Mouse (Mus musculus) intestine, embryonic 16.5 days (tissue): ENCODE measurements around the gene Pak7. TPM values are rescaled to one million over a fixed set of nuclear protein-coding genes. Genes with fewer than 3 reads are reported as not detected.
"Not testable (repeated sequence)": the region's sequence is repeated elsewhere in the genome, so short reads cannot be mapped to it uniquely, and the experiment has no call there.

Experiments
- ATAC-seq: fragments of 200-750 bp; cut with Nextera tagmentation; 2 replicates; pipeline ENCODE4 v1.8.0; 2017; ENCODE audit warnings: moderate TSS enrichment, moderate library complexity
- H3K27ac ChIP-seq: fragments of 300-500 bp; sonication (generic); 2 replicates; pipeline ENCODE4 v1.5.1; 2014; ENCODE audit warnings: mild to moderate bottlenecking, low read length
- H3K27me3 ChIP-seq: fragments of 300-500 bp; sonication (generic); replicated peaks from 2 replicates; pipeline ENCODE4 v1.6.1; 2014; ENCODE audit warnings: low read length, control low read depth, mixed read lengths; ENCODE audit not compliant: control insufficient read depth, insufficient read depth
- H3K36me3 ChIP-seq: fragments of 300-500 bp; sonication (generic); 2 replicates; pipeline ENCODE4 v1.6.1; 2014; ENCODE audit warnings: low read length, control low read depth; ENCODE audit not compliant: control insufficient read depth, insufficient read depth
- H3K4me1 ChIP-seq: fragments of 300-500 bp; sonication (generic); 2 replicates; pipeline ENCODE4 v1.6.1; 2014; ENCODE audit warnings: low read length, control low read depth, mixed read lengths; ENCODE audit not compliant: control insufficient read depth, insufficient read depth
- H3K4me2 ChIP-seq: fragments of 300-500 bp; sonication (generic); 2 replicates; pipeline ENCODE4 v1.6.1; 2014; ENCODE audit warnings: low read depth, low read length, control low read depth
- H3K4me3 ChIP-seq: fragments of 300-500 bp; sonication (generic); 2 replicates; pipeline ENCODE4 v1.5.1; 2014; ENCODE audit warnings: mild to moderate bottlenecking, low read length
- H3K9ac ChIP-seq: fragments of 300-500 bp; sonication (generic); 2 replicates; pipeline ENCODE4 v1.6.1; 2014; ENCODE audit warnings: low read depth, low read length
- H3K9me3 ChIP-seq: fragments of 300-500 bp; sonication (generic); 2 replicates; pipeline ENCODE4 v1.6.1; 2016; ENCODE audit warnings: low read length, control low read depth; ENCODE audit not compliant: control insufficient read depth
- WGBS: fragments of 180-500 bp; shearing (Covaris S2); extraction: QIAGEN DNeasy Blood & Tissue Kit; methylation state at CpG from one replicate; pipeline ENCODE4 v1.1.7; 2014; 5-methylcytosine and 5-hydroxymethylcytosine counted together
- polyA plus RNA-seq: library from polyadenylated mRNA; unstranded; fragments of >200 nt; fragmentation: Nextera tagmentation; extraction: Ambion mirVana; gene quantifications from 2 replicates; pipeline ENCODE4 v1.2.1, GENCODE M21; 2015

Gene Pak7
- polyA plus RNA-seq, 1 experiment from 2014 or later: 0.44 TPM

GRCm38 (mm10) chr2:136349671-136350275 lies 38.0 kb downstream of the Pak7 start:
- 57% methylated on average over 8 of the region's 8 CpGs for WGBS
- Histone ChIP-seq H3K9me3 (no peaks in the 10 kb centered on the region), H3K4me1 (no peaks in the 10 kb centered on the region), H3K9ac (no peak overlapping the region), H3K36me3 (no peaks in the 10 kb centered on the region), H3K27me3 (no peaks in the 10 kb centered on the region), H3K27ac (no peak overlapping the region), H3K4me2 (no peak overlapping the region), H3K4me3 (no peak overlapping the region)
- ATAC-seq: no peak

GRCm38 (mm10) chr2:136344240-136344780 lies 43.5 kb downstream of the Pak7 start:
- not testable (repeated sequence) for H3K36me3 ChIP-seq, H3K9me3 ChIP-seq, H3K9ac ChIP-seq, H3K4me2 ChIP-seq, H3K4me1 ChIP-seq, H3K4me3 ChIP-seq, ATAC-seq, H3K27ac ChIP-seq, H3K27me3 ChIP-seq
- WGBS: 84% methylated on average over 4 of the region's 4 CpGs

GRCm38 (mm10) chr2:136329974-136330373 lies 57.8 kb downstream of the Pak7 start:
- no peaks in the 10 kb centered on the region for H3K9me3 ChIP-seq
- ATAC-seq: no peak
- 85% methylated on average over 1 of the region's 1 CpGs for WGBS
- H3K4me2 ChIP-seq: no peak overlapping the region
- H3K36me3 ChIP-seq: no peaks in the 10 kb centered on the region
- no peak overlapping the region for H3K4me3 ChIP-seq
- H3K27ac ChIP-seq: no peak overlapping the region
- no peaks in the 10 kb centered on the region for H3K27me3 ChIP-seq
- H3K4me1 ChIP-seq: no peaks in the 10 kb centered on the region
- H3K9ac ChIP-seq: no peak overlapping the region

GRCm38 (mm10) chr2:136325646-136326045 lies 62.1 kb downstream of the Pak7 start:
- no peak for ATAC-seq
- Histone ChIP-seq H3K27me3 (no peaks in the 10 kb centered on the region), H3K4me2 (no peak overlapping the region), H3K9ac (no peak overlapping the region), H3K4me1 (no peaks in the 10 kb centered on the region), H3K36me3 (no peaks in the 10 kb centered on the region), H3K4me3 (no peak overlapping the region), H3K27ac (no peak overlapping the region), H3K9me3 (no peaks in the 10 kb centered on the region)
- WGBS: 77% methylated on average over 4 of the region's 4 CpGs

GRCm38 (mm10) chr2:136309313-136309712 lies 78.5 kb downstream of the Pak7 start:
- Histone ChIP-seq H3K9ac (no peak overlapping the region), H3K4me1 (no peaks in the 10 kb centered on the region), H3K36me3 (no peaks in the 10 kb centered on the region), H3K27ac (no peak overlapping the region), H3K27me3 (no peaks in the 10 kb centered on the region), H3K9me3 (no peaks in the 10 kb centered on the region), H3K4me2 (no peak overlapping the region), H3K4me3 (no peak overlapping the region)
- no peak for ATAC-seq
- WGBS: 74% methylated on average over 3 of the region's 3 CpGs

GRCm38 (mm10) chr2:136308743-136309142 lies 79.0 kb downstream of the Pak7 start:
- no peak for ATAC-seq
- Histone ChIP-seq H3K4me2 (no peak overlapping the region), H3K9ac (no peak overlapping the region), H3K27ac (no peak overlapping the region), H3K4me1 (no peaks in the 10 kb centered on the region), H3K36me3 (no peaks in the 10 kb centered on the region), H3K9me3 (no peaks in the 10 kb centered on the region), H3K27me3 (no peaks in the 10 kb centered on the region), H3K4me3 (no peak overlapping the region)
- 78% methylated on average over 4 of the region's 4 CpGs for WGBS

- H3K4me3 ChIP-seq: no peak overlapping the region
- WGBS: 75% methylated on average over 2 of the region's 2 CpGs
These were observed 85.6 kb downstream of the Pak7 start for GRCm38 (mm10) chr2:136302201-136302600.

GRCm38 (mm10) chr2:136301406-136301805 lies 86.4 kb downstream of the Pak7 start:
- no peak overlapping the region for H3K27ac ChIP-seq
- no peak overlapping the region for H3K4me2 ChIP-seq
- no peak for ATAC-seq
- no peaks in the 10 kb centered on the region for H3K4me1 ChIP-seq
- H3K4me3 ChIP-seq: no peak overlapping the region
- H3K9ac ChIP-seq: no peak overlapping the region
- H3K9me3 ChIP-seq: no peaks in the 10 kb centered on the region
- H3K36me3 ChIP-seq: no peaks in the 10 kb centered on the region
- H3K27me3 ChIP-seq: no peaks in the 10 kb centered on the region

More at GRCm38 (mm10) chr2:136302201-136302600, 85.6 kb downstream of the Pak7 start:
- Histone ChIP-seq H3K27me3 (no peaks in the 10 kb centered on the region), H3K36me3 (no peaks in the 10 kb centered on the region), H3K27ac (no peak overlapping the region), H3K9me3 (no peaks in the 10 kb centered on the region), H3K4me1 (no peaks in the 10 kb centered on the region), H3K4me2 (no peak overlapping the region), H3K9ac (no peak overlapping the region)
- no peak for ATAC-seq

- H3K27ac ChIP-seq: no peak overlapping the region
- H3K36me3 ChIP-seq: no peaks in the 10 kb centered on the region
- H3K4me3 ChIP-seq: no peak overlapping the region
- H3K4me2 ChIP-seq: no peak overlapping the region
- no peak overlapping the region for H3K9ac ChIP-seq
- no peak for ATAC-seq
- H3K27me3 ChIP-seq: no peaks in the 10 kb centered on the region
- H3K4me1 ChIP-seq: no peaks in the 10 kb centered on the region
- H3K9me3 ChIP-seq: no peaks in the 10 kb centered on the region
- WGBS: 78% methylated on average over 1 of the region's 1 CpGs
These were observed 90.4 kb downstream of the Pak7 start for GRCm38 (mm10) chr2:136297371-136297770.

GRCm38 (mm10) chr2:136282043-136282442 lies 105.7 kb downstream of the Pak7 start:
- Histone ChIP-seq H3K9ac (no peak overlapping the region), H3K4me3 (no peak overlapping the region), H3K27me3 (no peaks in the 10 kb centered on the region), H3K4me2 (no peak overlapping the region), H3K4me1 (no peaks in the 10 kb centered on the region), H3K27ac (no peak overlapping the region), H3K36me3 (no peaks in the 10 kb centered on the region), H3K9me3 (no peaks in the 10 kb centered on the region)
- 71% methylated on average over 1 of the region's 1 CpGs for WGBS
- ATAC-seq: no peak
